Mouse (Mus musculus) CH12.LX (cell line): ENCODE measurements around the gene Tmco4. TPM values are rescaled to one million over a fixed set of nuclear protein-coding genes. Genes with fewer than 3 reads are reported as not detected.

Source experiments
- DNase-seq: peaks from one replicate; pipeline ENCODE4 v3.0.0-alpha.2; 2013; ENCODE audit errors: extremely low read depth
- H3K27ac ChIP-seq: 2 replicates; pipeline ENCODE4 v1.5.1; 2012; ENCODE audit warnings: low read depth, mild to moderate bottlenecking, control low read depth, moderate library complexity; ENCODE audit not compliant: insufficient read depth
- H3K27me3 ChIP-seq: replicated peaks from 2 replicates; pipeline ENCODE3; 2012; ENCODE audit warnings: inconsistent platforms
- H3K36me3 ChIP-seq, 2 experiments: replicated peaks in 1 of 2; 2 replicates each; pipeline versions ENCODE3 to v1.6.1; 2012; ENCODE audit warnings: inconsistent platforms in 1 of 2, low read length in 1 of 2, mild to moderate bottlenecking in 1 of 2, mixed read lengths in 1 of 2, moderate library complexity in 1 of 2; ENCODE audit not compliant: control insufficient read depth in 1 of 2, insufficient read depth in 1 of 2
- H3K4me1 ChIP-seq, 2 experiments: 2 replicates each; pipeline ENCODE4 v1.6.1; 2012; ENCODE audit warnings: inconsistent platforms in 1 of 2, moderate library complexity in 1 of 2; ENCODE audit not compliant: insufficient read depth in 2 of 2, control insufficient read depth in 1 of 2
- H3K4me2 ChIP-seq: 2 replicates; pipeline ENCODE4 v1.6.1; 2012; ENCODE audit warnings: low read depth, mild to moderate bottlenecking, control low read depth; ENCODE audit not compliant: poor library complexity, insufficient read depth, severe bottlenecking
- H3K4me3 ChIP-seq, 3 experiments: fragments of 150-350 bp in 1 of 3; sonication (generic) in 1 of 3; replicated peaks in 1 of 3; 2 replicates each; pipeline versions ENCODE3 to v1.5.1; 2011 to 2012; ENCODE audit warnings: low read depth in 2 of 3, low read length in 2 of 3, mild to moderate bottlenecking in 2 of 3, moderate library complexity in 2 of 3, control low read depth in 1 of 3, improper control_type of control experiment in 1 of 3, inconsistent platforms in 1 of 3, mixed read lengths in 1 of 3; ENCODE audit not compliant: poor library complexity in 1 of 3
- H3K79me2 ChIP-seq: replicated peaks from 2 replicates; pipeline ENCODE4 v1.6.1; 2012; ENCODE audit warnings: mild to moderate bottlenecking, moderate library complexity; ENCODE audit not compliant: control insufficient read depth, poor library complexity, insufficient read depth, severe bottlenecking; ENCODE audit errors: extremely low read depth
- H3K9ac ChIP-seq: 2 replicates; pipeline ENCODE4 v1.6.1; 2012; ENCODE audit warnings: low read depth, mild to moderate bottlenecking, control low read depth, moderate library complexity; ENCODE audit not compliant: insufficient read depth
- H3K9me3 ChIP-seq: replicated peaks from 2 replicates; pipeline ENCODE3; 2012; ENCODE audit warnings: low read length, inconsistent platforms, mixed read lengths
- CHD1 ChIP-seq: IDR thresholded peaks from 2 replicates; pipeline ENCODE4 v1.6.1; 2012; ENCODE audit warnings: low read depth, low read length, improper control_type of control experiment, inconsistent platforms
- CHD2 ChIP-seq: IDR thresholded peaks from 2 replicates; pipeline ENCODE4 v1.6.1; 2011; ENCODE audit warnings: low read length, improper control_type of control experiment
- ELF1 ChIP-seq: IDR thresholded peaks from 2 replicates; pipeline ENCODE4 v1.6.1; 2014; ENCODE audit warnings: low read depth, mild to moderate bottlenecking, inconsistent platforms, low read length, improper control_type of control experiment
- EP300 ChIP-seq: IDR thresholded peaks from 2 replicates; pipeline ENCODE4 v1.6.1; 2011; ENCODE audit warnings: low read length, improper control_type of control experiment
- ETS1 ChIP-seq: conservative IDR thresholded peaks from 2 replicates; pipeline ENCODE4 v1.6.1; 2012; ENCODE audit warnings: low read depth, mild to moderate bottlenecking, inconsistent platforms, low read length, improper control_type of control experiment, moderate library complexity
- HCFC1 ChIP-seq: IDR thresholded peaks from 2 replicates; pipeline ENCODE4 v1.6.1; 2012; ENCODE audit warnings: low read depth, mild to moderate bottlenecking, inconsistent platforms, low read length, improper control_type of control experiment
- JUND ChIP-seq: conservative IDR thresholded peaks from 2 replicates; pipeline ENCODE4 v1.6.1; 2011; ENCODE audit warnings: low read depth, low read length, improper control_type of control experiment
- MAFK ChIP-seq: IDR thresholded peaks from 2 replicates; pipeline ENCODE4 v1.6.1; 2011; ENCODE audit warnings: low read length, improper control_type of control experiment; ENCODE audit not compliant: insufficient replicate concordance
- MAX ChIP-seq: IDR thresholded peaks from 2 replicates; pipeline ENCODE4 v1.6.1; 2011; ENCODE audit warnings: low read length, improper control_type of control experiment
- MAZ ChIP-seq: IDR thresholded peaks from 2 replicates; pipeline ENCODE4 v1.6.1; 2012; ENCODE audit warnings: low read depth, mild to moderate bottlenecking, inconsistent platforms, low read length, improper control_type of control experiment, moderate library complexity
- MXI1 ChIP-seq: IDR thresholded peaks from 2 replicates; pipeline ENCODE4 v1.6.1; 2011; ENCODE audit warnings: mild to moderate bottlenecking, low read depth, low read length, improper control_type of control experiment
- POLR2A ChIP-seq: IDR thresholded peaks from 2 replicates; pipeline ENCODE4 v1.6.1; 2011; ENCODE audit warnings: low read depth, mild to moderate bottlenecking, improper control_type of control experiment, low read length
- SIN3A ChIP-seq: IDR thresholded peaks from 2 replicates; pipeline ENCODE4 v1.6.1; 2012; ENCODE audit warnings: low read length, improper control_type of control experiment, inconsistent platforms
- TCF12 ChIP-seq: IDR thresholded peaks from 2 replicates; pipeline ENCODE4 v1.6.1; 2014; ENCODE audit warnings: low read depth, mild to moderate bottlenecking, inconsistent platforms, low read length, improper control_type of control experiment
- USF1 ChIP-seq: IDR thresholded peaks from 2 replicates; pipeline ENCODE4 v1.6.1; 2014; ENCODE audit warnings: low read depth, mild to moderate bottlenecking, inconsistent platforms, low read length, improper control_type of control experiment
- ZKSCAN1 ChIP-seq: IDR thresholded peaks from 2 replicates; pipeline ENCODE4 v1.6.1; 2012; ENCODE audit warnings: low read depth, inconsistent platforms, low read length, improper control_type of control experiment, borderline replicate concordance
- ZMIZ1 ChIP-seq: IDR thresholded peaks from 2 replicates; pipeline ENCODE4 v1.6.1; 2012; ENCODE audit warnings: low read depth, mild to moderate bottlenecking, inconsistent platforms, low read length, improper control_type of control experiment
- dilution Hi-C: fragments of 300-500 bp; cut with MboI; formaldehyde crosslinking; loops from 2 replicates; pipeline ENCODE4 v1.14.3; 2020; ENCODE audit warnings: low sequenced_read_pairs; ENCODE audit not compliant: extremely low pct_unique_long_range_greater_than_20kb, extremely low pct_ligation_motif_present
- in situ Hi-C: fragments of 300-500 bp; cut with MboI; formaldehyde crosslinking; loops from 3 replicates; pipeline ENCODE4 v1.14.3; 2019; ENCODE audit warnings: low sequenced_read_pairs, low pct_ligation_motif_present, low pct_unique_long_range_greater_than_20kb, mixed read lengths
- polyA plus RNA-seq: library from polyadenylated mRNA; unstranded; fragments of >175 nt; gene quantifications from 2 replicates; pipeline ENCODE4 v1.2.1, GENCODE M21; 2012; ENCODE audit warnings: low read depth; ENCODE audit not compliant: insufficient read length
- total RNA-seq, 2 experiments: library from RNA; depleted of rRNA; stranded (reverse); fragments of 300-350 nt in 1 of 2; fragments of >200 nt in 1 of 2; gene quantifications; 2 replicates each; pipeline ENCODE4 v1.2.3; 2012 to 2014

The Tmco4 gene
- total and polyA plus RNA-seq, 3 experiments, result 20.3 to 22.2 (median 21.7) TPM

DNA sequence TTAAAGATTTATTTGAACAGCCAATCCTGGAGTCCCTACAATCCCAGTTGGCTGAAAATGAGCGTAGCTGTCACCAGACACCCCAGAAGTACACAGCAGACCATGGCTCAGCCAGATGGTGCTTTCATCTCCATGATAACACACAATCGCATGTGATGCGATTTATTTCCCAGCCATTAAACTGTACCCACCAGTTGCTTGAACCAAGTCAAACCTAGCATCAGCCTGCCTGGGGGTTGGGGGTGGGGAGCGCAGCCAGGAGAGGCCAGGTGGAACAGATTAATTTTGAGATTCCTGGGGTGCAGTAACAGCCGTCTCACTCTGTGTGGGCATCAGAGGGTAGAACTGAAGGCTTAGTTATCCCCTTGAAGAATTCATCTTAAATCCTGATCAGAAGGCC, 73.7 kb downstream of the Tmco4 start:
- dilution Hi-C loops (no loop called here), in situ Hi-C loops (no loop called here)
- Histone ChIP-seq H3K36me3 (peaks cover 0 to 51% of the 10 kb centered on the region in 2 experiments), H3K9me3 (peaks cover 9% of the 10 kb centered on the region), H3K4me2 (no peak overlapping the region), H3K9ac (no peak overlapping the region), H3K27ac (no peak overlapping the region), H3K4me3 (no peak overlapping the region), H3K4me1 (peaks cover 0 to 7% of the 10 kb centered on the region in 2 experiments; a peak in 1 of 4 replicates), H3K27me3 (no peaks in the 10 kb centered on the region), H3K79me2 (no peaks in the 10 kb centered on the region)
- TF ChIP-seq ZKSCAN1, result no peak
- TF ChIP-seq EP300, result no peak
- no peak for TF ChIP-seq CHD1
- no peak for TF ChIP-seq ELF1
- TF ChIP-seq JUND, result no peak
- TF ChIP-seq POLR2A, result no peak
- TF ChIP-seq USF1, result no peak
- no peak for DNase-seq

DNA sequence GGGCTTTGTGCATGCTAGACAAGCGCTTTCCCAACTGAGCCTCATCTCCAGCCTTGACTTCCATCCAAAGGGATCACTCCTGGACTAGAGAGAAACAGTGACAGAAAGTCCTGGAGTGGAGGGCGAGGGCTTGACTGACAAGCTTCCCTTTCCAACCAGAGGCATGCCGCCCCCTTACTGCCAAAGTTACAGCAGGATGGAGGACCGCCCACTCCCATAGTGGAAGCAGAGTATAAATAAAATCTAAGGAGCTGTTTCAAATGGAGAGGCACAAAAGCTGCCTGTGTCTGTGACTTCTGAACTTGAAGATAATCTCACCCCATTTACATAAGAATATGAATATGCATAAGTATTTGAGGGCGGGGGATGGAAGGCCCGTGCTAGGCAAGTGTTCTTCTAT, 75.8 kb downstream of the Tmco4 start:
- Histone ChIP-seq H3K27ac (no peak overlapping the region), H3K9ac (no peak overlapping the region), H3K79me2 (no peaks in the 10 kb centered on the region), H3K4me1 (peaks cover 0 to 4% of the 10 kb centered on the region in 2 experiments; a peak in 1 of 4 replicates), H3K27me3 (no peaks in the 10 kb centered on the region), H3K36me3 (peaks cover 0 to 58% of the 10 kb centered on the region in 2 experiments), H3K4me2 (no peak overlapping the region), H3K4me3 (no peak overlapping the region), H3K9me3 (peaks cover 9% of the 10 kb centered on the region)
- no peak for TF ChIP-seq MAZ
- no peak for TF ChIP-seq ZMIZ1
- no peak for TF ChIP-seq CHD2
- no peak for TF ChIP-seq MAFK
- no peak for TF ChIP-seq MAX
- no peak for TF ChIP-seq SIN3A
- TF ChIP-seq ETS1, result no peak
- no peak for TF ChIP-seq TCF12
- TF ChIP-seq MXI1, result no peak
- TF ChIP-seq HCFC1, result no peak
- no peak for TF ChIP-seq ZKSCAN1
- no peak for TF ChIP-seq POLR2A
- in situ Hi-C loops, result no loop called here
- dilution Hi-C loops, result no loop called here
- no peak for DNase-seq
